Mouse (Mus musculus) MEL (cell line): Measurements from ENCODE around the gene Rtl8b. TPM values are rescaled to one million over a fixed set of nuclear protein-coding genes. Genes with fewer than 3 reads are reported as not detected.
"Not testable (repeated sequence)": the region's sequence is repeated elsewhere in the genome, so short reads cannot be mapped to it uniquely, and the experiment has no call there.

Source experiments
- DNase-seq: peaks from one replicate; pipeline ENCODE4 v3.0.0; 2011; ENCODE audit warnings: low read depth, low spot score
- H3K27ac ChIP-seq: 2 replicates; pipeline ENCODE4 v1.5.1; 2012; ENCODE audit warnings: low read depth, mild to moderate bottlenecking, control low read depth, low read length, moderate library complexity; ENCODE audit not compliant: control insufficient read depth
- H3K27me3 ChIP-seq, 2 experiments: fragments of 150-350 bp in 1 of 2; sonication (generic) in 1 of 2; 2 replicates each; pipeline ENCODE4 v1.6.1; 2012; ENCODE audit warnings: low read length in 2 of 2, mild to moderate bottlenecking in 2 of 2, improper control_type of control experiment in 1 of 2, moderate library complexity in 1 of 2; ENCODE audit not compliant: insufficient read depth in 2 of 2, control insufficient read depth in 1 of 2
- H3K36me3 ChIP-seq, 2 experiments: 2 replicates each; pipeline ENCODE4 v1.6.1; 2012 to 2014; ENCODE audit warnings: low read length in 2 of 2, improper control_type of control experiment in 1 of 2, inconsistent platforms in 1 of 2, mild to moderate bottlenecking in 1 of 2; ENCODE audit not compliant: insufficient read depth in 2 of 2, control insufficient read depth in 1 of 2
- H3K4me1 ChIP-seq, 2 experiments: fragments of 150-350 bp in 1 of 2; sonication (generic) in 1 of 2; 2 replicates each; pipeline ENCODE4 v1.6.1; 2012; ENCODE audit warnings: low read length in 2 of 2, improper control_type of control experiment in 1 of 2, mild to moderate bottlenecking in 1 of 2; ENCODE audit not compliant: insufficient read depth in 2 of 2, control insufficient read depth in 1 of 2
- H3K4me3 ChIP-seq, 2 experiments: fragments of 150-350 bp in 1 of 2; sonication (generic) in 1 of 2; 2 replicates each; pipeline ENCODE4 v1.5.1; 2012; ENCODE audit warnings: low read depth in 2 of 2, low read length in 2 of 2, mild to moderate bottlenecking in 2 of 2, moderate library complexity in 2 of 2, control low read depth in 1 of 2, improper control_type of control experiment in 1 of 2; ENCODE audit not compliant: control insufficient read depth in 1 of 2, insufficient read depth in 1 of 2
- H3K79me2 ChIP-seq: 2 replicates; pipeline ENCODE4 v1.6.1; 2012; ENCODE audit warnings: mild to moderate bottlenecking, low read length, moderate library complexity; ENCODE audit not compliant: control insufficient read depth, poor library complexity, insufficient read depth
- H3K9ac ChIP-seq: 2 replicates; pipeline ENCODE4 v1.6.1; 2012; ENCODE audit warnings: low read depth, mild to moderate bottlenecking, control low read depth, low read length, moderate library complexity; ENCODE audit not compliant: control insufficient read depth, poor library complexity, severe bottlenecking
- H3K9me3 ChIP-seq: fragments of 150-350 bp; sonication (generic); replicated peaks from 2 replicates; pipeline ENCODE4 v1.6.1; 2012; ENCODE audit warnings: mild to moderate bottlenecking, low read length, improper control_type of control experiment, moderate library complexity; ENCODE audit not compliant: insufficient read depth
- polyA plus RNA-seq, 2 experiments: library from polyadenylated mRNA; stranded (reverse) in 1 of 2; unstranded in 1 of 2; fragments of >175 nt in 1 of 2; fragments of >200 nt in 1 of 2; gene quantifications; 2 replicates each; pipeline versions ENCODE4 v1.2.1 to v1.2.4; 2012; ENCODE audit warnings: low replicate concordance in 2 of 2, low read depth in 1 of 2; ENCODE audit not compliant: insufficient read length in 2 of 2, insufficient read depth in 1 of 2, missing spikeins in 1 of 2
- total RNA-seq: library from RNA; depleted of rRNA; stranded (reverse); fragments of 300-350 nt; gene quantifications from 2 replicates; pipeline ENCODE4 v1.2.3, GENCODE M21; 2012; rRNA removed

Gene Rtl8b
- total and polyA plus RNA-seq, 3 experiments, result not detected

DNA sequence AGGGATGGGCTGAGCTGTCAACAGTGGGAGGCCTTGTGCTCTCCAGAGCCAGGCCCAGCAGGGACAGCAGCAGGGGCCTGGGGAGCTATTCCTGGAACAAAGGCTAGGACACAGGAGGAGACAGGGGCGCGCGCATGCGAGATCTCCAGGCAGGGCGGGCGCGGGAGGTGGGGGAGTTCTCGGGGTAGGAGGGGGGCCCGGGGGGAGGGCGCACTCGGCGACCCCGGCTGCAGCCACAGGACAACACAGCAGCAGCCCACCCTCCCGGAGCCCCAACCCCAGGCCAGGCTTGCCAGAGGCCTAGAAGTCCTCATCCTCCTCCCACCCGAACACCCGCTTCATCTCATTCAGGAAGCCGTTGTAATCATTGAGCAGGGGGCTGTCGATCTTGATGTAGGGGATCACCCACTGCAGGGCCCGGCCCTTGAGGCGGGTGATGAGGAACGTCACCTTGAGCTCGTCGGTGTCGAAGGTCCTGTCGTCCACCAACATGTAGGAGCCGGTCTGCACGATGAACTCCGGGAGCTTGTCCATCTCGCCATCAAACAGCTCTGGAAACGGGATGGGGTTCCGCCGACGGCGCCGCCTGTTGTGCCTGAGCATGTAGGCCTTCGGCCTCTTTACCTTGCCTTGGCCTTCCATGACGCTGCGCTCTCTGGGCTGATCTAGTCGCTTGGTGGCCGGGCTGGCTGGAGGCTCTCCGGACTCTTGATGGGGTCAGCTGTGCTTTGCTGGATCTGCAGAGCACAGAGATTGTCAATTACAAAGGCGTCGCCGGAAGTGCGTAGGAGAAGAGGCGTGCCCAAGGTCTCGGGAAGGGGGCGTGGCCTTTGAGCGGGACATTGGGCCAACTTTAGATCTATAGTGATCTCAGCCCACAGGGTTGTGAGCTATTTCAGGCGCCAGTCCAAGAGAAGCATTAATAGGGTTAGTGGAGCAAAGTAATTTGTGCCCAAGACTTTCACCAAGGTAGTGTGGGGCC lies 26.9 kb downstream of the Rtl8b start, which contains the start of gene Rtl8a:
Gene Rtl8a, minus strand, starts transcription at position 703 of the 982 bp plus-strand sequence.
- not testable (repeated sequence) for H3K27me3 ChIP-seq, H3K27ac ChIP-seq, H3K36me3 ChIP-seq, H3K9me3 ChIP-seq, H3K4me1 ChIP-seq, H3K9ac ChIP-seq, H3K4me3 ChIP-seq, H3K79me2 ChIP-seq, DNase-seq

DNA sequence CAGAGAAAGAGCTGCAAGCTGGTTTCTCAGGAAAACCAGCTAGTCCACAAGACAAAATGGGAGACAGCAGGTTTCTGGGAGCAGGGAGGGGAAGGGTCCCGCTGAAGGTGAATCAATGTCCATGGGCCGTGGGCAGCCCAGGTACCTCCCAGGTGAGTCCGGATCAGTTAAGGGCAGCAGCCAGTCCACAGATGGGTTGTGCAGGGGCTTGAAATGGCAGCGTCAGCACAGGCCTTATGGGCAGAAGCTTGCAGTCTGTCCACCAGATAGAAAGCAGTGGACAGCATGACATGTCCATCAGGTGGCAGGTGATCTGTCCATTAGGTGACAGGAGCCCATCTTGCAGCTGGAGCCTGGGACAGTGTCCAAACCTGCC lies 27.6 kb downstream of the Rtl8b start:
- H3K36me3 ChIP-seq, H3K9me3 ChIP-seq, H3K79me2 ChIP-seq, DNase-seq, H3K9ac ChIP-seq, H3K27me3 ChIP-seq, H3K27ac ChIP-seq, H3K4me1 ChIP-seq, H3K4me3 ChIP-seq: not testable (repeated sequence)

DNA sequence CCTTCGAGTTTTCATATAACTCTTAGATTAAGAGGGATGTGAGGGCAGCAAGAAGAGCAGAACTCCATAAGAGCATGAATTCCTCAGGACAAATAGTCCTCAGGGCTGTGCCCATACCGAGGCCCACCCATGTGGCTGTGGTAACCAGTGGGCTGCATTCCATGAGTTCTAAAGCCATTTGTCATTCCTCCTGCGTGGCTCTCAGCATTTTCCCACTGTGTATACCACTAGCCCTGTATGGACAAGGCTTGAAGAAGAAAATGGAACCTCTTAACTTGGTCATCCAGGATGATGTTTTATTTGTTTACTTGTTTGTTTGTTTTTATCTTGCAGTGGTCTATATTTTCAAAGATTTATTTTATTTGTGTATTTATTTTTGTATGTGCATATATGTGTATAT lies 32.1 kb downstream of the Rtl8b start:
- H3K27me3 ChIP-seq, H3K4me3 ChIP-seq, H3K9me3 ChIP-seq, H3K4me1 ChIP-seq, H3K36me3 ChIP-seq, H3K9ac ChIP-seq, DNase-seq, H3K27ac ChIP-seq, H3K79me2 ChIP-seq: not testable (repeated sequence)

Other genes with a start within 250 kb of the Rtl8b start
- not detected in 2 replicates for gene Etd, start 235.5 kb downstream of the Rtl8b start, total RNA-seq
- gene Etd, start 235.5 kb downstream of the Rtl8b start, polyA plus RNA-seq, result not detected
- not detected in 2 replicates for gene Rtl8c, start 62.4 kb downstream of the Rtl8b start, total RNA-seq
- gene Rtl8c, start 62.4 kb downstream of the Rtl8b start, polyA plus RNA-seq, result not detected
- not detected in 2 replicates for gene Gm14597, start 61.4 kb downstream of the Rtl8b start, total RNA-seq
- not detected for gene Gm14597, start 61.4 kb downstream of the Rtl8b start, polyA plus RNA-seq
- not detected in 2 replicates for gene Rtl8a, start 26.7 kb downstream of the Rtl8b start, total RNA-seq
- not detected for gene Rtl8a, start 26.7 kb downstream of the Rtl8b start, polyA plus RNA-seq
- not detected in 2 replicates for gene 4930502E18Rik, start 54.4 kb upstream of the Rtl8b start, total RNA-seq
- not detected for gene 4930502E18Rik, start 54.4 kb upstream of the Rtl8b start, polyA plus RNA-seq
- gene 1700013H16Rik, start 87.4 kb upstream of the Rtl8b start, total RNA-seq, result not detected in 2 replicates
- gene 1700013H16Rik, start 87.4 kb upstream of the Rtl8b start, polyA plus RNA-seq, result not detected
- gene Zfp36l3, start 106.0 kb upstream of the Rtl8b start, total RNA-seq, result 0.19 and 0.26 TPM in 2 replicates
- under 1 TPM in 1 of 2 experiments, not detected in 1; 0.42 TPM for gene Zfp36l3, start 106.0 kb upstream of the Rtl8b start, polyA plus RNA-seq
- gene Xlr, start 127.3 kb upstream of the Rtl8b start, total RNA-seq, result 39.7 and 46.6 TPM in 2 replicates
- 10 to 100 TPM in 1 of 2 experiments, not detected in 1; 31.5 TPM for gene Xlr, start 127.3 kb upstream of the Rtl8b start, polyA plus RNA-seq